Mouse (Mus musculus) ES-Bruce4 (cell line): ENCODE measurements around the gene Fmnl2. TPM values are rescaled to one million over a fixed set of nuclear protein-coding genes. Genes with fewer than 3 reads are reported as not detected.

Experiments used
- H3K27ac ChIP-seq: 2 replicates; pipeline ENCODE4 v1.5.1; 2012; ENCODE audit warnings: low read length, inconsistent platforms; ENCODE audit not compliant: insufficient read depth
- H3K27me3 ChIP-seq: 2 replicates; pipeline ENCODE4 v1.6.1; 2012; ENCODE audit warnings: mild to moderate bottlenecking, low read length, inconsistent platforms; ENCODE audit not compliant: control insufficient read depth, poor library complexity, insufficient read depth, severe bottlenecking
- H3K36me3 ChIP-seq: 2 replicates; pipeline ENCODE4 v1.6.1; 2012; ENCODE audit warnings: inconsistent platforms, mild to moderate bottlenecking, low read length, moderate library complexity; ENCODE audit not compliant: control insufficient read depth, poor library complexity, insufficient read depth, severe bottlenecking
- H3K4me1 ChIP-seq: one replicate; pipeline ENCODE4 v1.8.1; 2011; ENCODE audit warnings: low read length; ENCODE audit not compliant: control insufficient read depth, insufficient read depth
- H3K4me3 ChIP-seq: 2 replicates; pipeline ENCODE4 v1.5.1; 2011; ENCODE audit warnings: low read depth, mild to moderate bottlenecking, low read length
- H3K9ac ChIP-seq: 2 replicates; pipeline ENCODE4 v1.6.1; 2012; ENCODE audit warnings: low read depth, mild to moderate bottlenecking, inconsistent platforms; ENCODE audit not compliant: poor library complexity, severe bottlenecking
- H3K9me3 ChIP-seq: replicated peaks from 2 replicates; pipeline ENCODE4 v1.6.1; 2012; ENCODE audit warnings: mild to moderate bottlenecking, low read length, inconsistent platforms; ENCODE audit not compliant: control insufficient read depth, poor library complexity, insufficient read depth, severe bottlenecking
- CTCF ChIP-seq: IDR thresholded peaks from one replicate; pipeline ENCODE4 v1.8.1; 2011; ENCODE audit warnings: low read depth, low read length
- EP300 ChIP-seq: IDR thresholded peaks from 2 replicates; pipeline ENCODE4 v1.6.1; 2011; ENCODE audit warnings: low read depth, low read length; ENCODE audit not compliant: insufficient read depth
- POLR2A ChIP-seq: IDR thresholded peaks from one replicate; pipeline ENCODE4 v1.8.1; 2011; ENCODE audit warnings: low read length; ENCODE audit not compliant: insufficient read depth
- polyA plus RNA-seq: library from polyadenylated mRNA; stranded (reverse); fragments of >200 nt; gene quantifications from 2 replicates; pipeline ENCODE4 v1.2.4, GENCODE M21; 2011; ENCODE audit warnings: low read depth; ENCODE audit not compliant: missing spikeins, insufficient read depth, insufficient read length

Fmnl2 gene
- polyA plus RNA-seq, 1 experiment: 55.7 TPM

GRCm38 (mm10) chr2:53038737-53039136 is 181.1 kb downstream of the Fmnl2 start:
- Histone ChIP-seq H3K27ac (no peak overlapping the region), H3K27me3 (no peaks in the 10 kb centered on the region), H3K36me3 (no peaks in the 10 kb centered on the region), H3K4me1 (no peaks in the 10 kb centered on the region), H3K9me3 (no peaks in the 10 kb centered on the region), H3K4me3 (no peak overlapping the region), H3K9ac (no peak overlapping the region)
- TF ChIP-seq EP300: no peak
- no peak for TF ChIP-seq POLR2A
- no peak for TF ChIP-seq CTCF

GRCm38 (mm10) chr2:53047031-53047430 is 189.4 kb downstream of the Fmnl2 start:
- no peak overlapping the region for H3K9ac ChIP-seq
- H3K36me3 ChIP-seq: no peaks in the 10 kb centered on the region
- no peak overlapping the region for H3K27ac ChIP-seq
- H3K4me3 ChIP-seq: no peak overlapping the region
- no peaks in the 10 kb centered on the region for H3K9me3 ChIP-seq
- no peaks in the 10 kb centered on the region for H3K4me1 ChIP-seq
- TF ChIP-seq CTCF (no peak), POLR2A (no peak), EP300 (no peak)
- H3K27me3 ChIP-seq: no peaks in the 10 kb centered on the region

- Histone ChIP-seq H3K9me3 (no peaks in the 10 kb centered on the region), H3K36me3 (no peaks in the 10 kb centered on the region), H3K27ac (no peak overlapping the region), H3K9ac (no peak overlapping the region), H3K27me3 (no peaks in the 10 kb centered on the region), H3K4me3 (no peak overlapping the region), H3K4me1 (no peaks in the 10 kb centered on the region)
- no peak for TF ChIP-seq CTCF
- TF ChIP-seq POLR2A: no peak
- TF ChIP-seq EP300: no peak
Measured at GRCm38 (mm10) chr2:53047749-53048387, 190.2 kb downstream of the Fmnl2 start.

GRCm38 (mm10) chr2:53050376-53050775 is 192.7 kb downstream of the Fmnl2 start:
- Histone ChIP-seq H3K9ac (no peak overlapping the region), H3K4me1 (no peaks in the 10 kb centered on the region), H3K4me3 (no peak overlapping the region), H3K36me3 (no peaks in the 10 kb centered on the region), H3K27ac (no peak overlapping the region), H3K9me3 (no peaks in the 10 kb centered on the region), H3K27me3 (no peaks in the 10 kb centered on the region)
- no peak for TF ChIP-seq CTCF
- no peak for TF ChIP-seq POLR2A
- no peak for TF ChIP-seq EP300

GRCm38 (mm10) chr2:53051502-53051901 is 193.8 kb downstream of the Fmnl2 start:
- Histone ChIP-seq H3K9me3 (no peaks in the 10 kb centered on the region), H3K27me3 (no peaks in the 10 kb centered on the region), H3K4me3 (no peak overlapping the region)

GRCm38 (mm10) chr2:53053714-53054113 is 196.1 kb downstream of the Fmnl2 start:
- H3K4me3 ChIP-seq: no peak overlapping the region
- H3K4me1 ChIP-seq: no peaks in the 10 kb centered on the region
- H3K36me3 ChIP-seq: no peaks in the 10 kb centered on the region
- no peak for TF ChIP-seq EP300
- TF ChIP-seq CTCF: no peak
- no peak for TF ChIP-seq POLR2A
- H3K27me3 ChIP-seq: no peaks in the 10 kb centered on the region
- H3K9me3 ChIP-seq: no peaks in the 10 kb centered on the region
- H3K27ac ChIP-seq: no peak overlapping the region
- H3K9ac ChIP-seq: no peak overlapping the region

More at GRCm38 (mm10) chr2:53051502-53051901, 193.8 kb downstream of the Fmnl2 start:
- Histone ChIP-seq H3K36me3 (no peaks in the 10 kb centered on the region), H3K4me1 (no peaks in the 10 kb centered on the region), H3K27ac (no peak overlapping the region), H3K9ac (no peak overlapping the region)
- TF ChIP-seq EP300: no peak
- no peak for TF ChIP-seq POLR2A
- no peak for TF ChIP-seq CTCF
